Mouse (Mus musculus) midbrain, embryonic 10.5 days (tissue): Measurements from ENCODE around the gene Fam208b. TPM values are rescaled to one million over a fixed set of nuclear protein-coding genes. Genes with fewer than 3 reads are reported as not detected.
"Not testable (repeated sequence)": the region's sequence is repeated elsewhere in the genome, so short reads cannot be mapped to it uniquely, and the experiment has no call there.

Source experiments
- DNase-seq: peaks from one replicate; pipeline ENCODE4 v3.0.0-alpha.2; 2017; ENCODE audit warnings: low spot score
- H3K27ac ChIP-seq: fragments of 300-500 bp; sonication (generic); replicated peaks from 2 replicates; pipeline ENCODE4 v1.5.1; 2016; ENCODE audit warnings: mild to moderate bottlenecking
- H3K27me3 ChIP-seq: fragments of 300-500 bp; sonication (generic); 2 replicates; pipeline ENCODE4 v1.6.1; 2016; ENCODE audit warnings: low read depth, mild to moderate bottlenecking; ENCODE audit not compliant: poor library complexity, severe bottlenecking
- H3K36me3 ChIP-seq: fragments of 300-500 bp; sonication (generic); 2 replicates; pipeline ENCODE4 v1.6.1; 2016; ENCODE audit warnings: mild to moderate bottlenecking, moderate library complexity
- H3K4me1 ChIP-seq: fragments of 300-500 bp; sonication (generic); 2 replicates; pipeline ENCODE4 v1.6.1; 2016
- H3K4me3 ChIP-seq: fragments of 300-500 bp; sonication (generic); 2 replicates; pipeline ENCODE4 v1.5.1; 2016; ENCODE audit warnings: mild to moderate bottlenecking, moderate library complexity
- H3K9me3 ChIP-seq: fragments of 300-500 bp; sonication (generic); replicated peaks from 2 replicates; pipeline ENCODE4 v1.6.1; 2016; ENCODE audit warnings: mild to moderate bottlenecking
- WGBS: fragments of 180-500 bp; shearing (Covaris S2); methylation state at CpG from one replicate; pipeline ENCODE4 v1.1.7; 2016; 5-methylcytosine and 5-hydroxymethylcytosine counted together
- polyA plus RNA-seq: library from polyadenylated mRNA; unstranded; fragments of >200 nt; fragmentation: Nextera tagmentation; extraction: Ambion mirVana; gene quantifications from 2 replicates; pipeline ENCODE4 v1.2.1, GENCODE M21; 2016

Gene Fam208b
- polyA plus RNA-seq, 1 experiment from 2014 or later = 16.9 TPM

- no peak overlapping the region for H3K4me3 ChIP-seq
- WGBS = 95% methylated on average over 5 of the region's 5 CpGs
These were observed 66.0 kb downstream of the Fam208b start for GRCm38 (mm10) chr13:3544925-3545324.

DNA sequence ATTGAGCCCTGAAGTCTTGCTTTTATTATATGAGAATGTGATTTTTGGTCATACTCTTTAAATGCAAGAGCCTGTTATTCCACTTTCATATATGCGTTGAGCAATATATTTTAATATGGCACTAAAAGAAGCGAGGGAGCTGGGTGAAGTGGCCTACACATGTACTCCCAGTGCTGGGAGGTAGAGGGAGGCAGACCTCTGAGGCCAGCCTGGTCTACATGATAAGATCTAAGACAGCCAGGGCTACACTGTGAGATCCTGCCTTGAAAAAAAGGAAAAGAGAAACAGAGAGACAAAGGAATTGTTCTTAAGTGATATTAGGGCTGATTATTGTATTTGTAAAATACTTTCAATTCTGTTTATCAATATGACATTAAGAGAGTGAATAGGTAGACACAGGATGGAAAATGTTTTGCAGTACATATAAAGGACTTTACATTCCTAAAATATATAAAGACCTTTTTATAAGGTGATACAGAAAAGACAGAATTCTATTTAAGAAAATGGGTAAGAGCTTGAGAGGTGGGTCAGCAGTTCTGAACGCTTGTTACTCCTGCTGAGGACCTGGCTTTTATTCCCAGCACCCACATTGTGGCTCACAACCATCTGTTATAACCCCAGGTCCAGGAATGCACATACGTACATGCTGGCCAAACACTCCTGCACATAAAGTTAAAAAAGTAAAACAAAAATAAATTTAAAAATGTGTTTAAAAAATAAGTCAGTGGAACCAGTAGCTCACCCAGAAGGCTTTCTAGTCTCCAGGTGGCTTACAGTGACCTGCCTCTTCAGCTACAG lies 66.6 kb downstream of the Fam208b start:
- no peaks in the 10 kb centered on the region for H3K27me3 ChIP-seq
- H3K9me3 ChIP-seq = no peaks in the 10 kb centered on the region
- WGBS = 94% methylated on average over 4 of the region's 4 CpGs
- no peak overlapping the region for H3K27ac ChIP-seq
- peaks cover 38% of the 10 kb centered on the region for H3K36me3 ChIP-seq
- DNase-seq = no peak
- H3K4me3 ChIP-seq = no peak overlapping the region
- H3K4me1 ChIP-seq = peaks cover 23% of the 10 kb centered on the region

More at GRCm38 (mm10) chr13:3544925-3545324, 66.0 kb downstream of the Fam208b start:
- Histone ChIP-seq H3K9me3 (no peaks in the 10 kb centered on the region), H3K36me3 (peaks cover 44% of the 10 kb centered on the region), H3K4me1 (peaks cover 17% of the 10 kb centered on the region), H3K27ac (no peak overlapping the region), H3K27me3 (no peaks in the 10 kb centered on the region)
- no peak for DNase-seq

GRCm38 (mm10) chr13:3541159-3541782 lies 69.6 kb downstream of the Fam208b start:
- Histone ChIP-seq H3K27me3 (no peaks in the 10 kb centered on the region), H3K4me1 (peaks cover 34% of the 10 kb centered on the region), H3K4me3 (peak overlapping the region; percentile 97), H3K9me3 (peaks cover 5% of the 10 kb centered on the region; the same call in 1 of the 2 replicates), H3K27ac (no peak overlapping the region; the same call in 1 of the 2 replicates), H3K36me3 (peaks cover 17% of the 10 kb centered on the region)
- DNase-seq = no peak
- WGBS = 87% methylated on average over 2 of the region's 2 CpGs

GRCm38 (mm10) chr13:3540166-3540565 lies 70.7 kb downstream of the Fam208b start:
- peaks cover 8% of the 10 kb centered on the region for H3K36me3 ChIP-seq
- H3K4me1 ChIP-seq = peaks cover 34% of the 10 kb centered on the region
- peak overlapping the region; percentile 97 for H3K4me3 ChIP-seq
- DNase-seq = no peak
- no peaks in the 10 kb centered on the region for H3K27me3 ChIP-seq
- WGBS = 58% methylated on average over 2 of the region's 2 CpGs
- H3K9me3 ChIP-seq = peaks cover 6% of the 10 kb centered on the region; the same call in 1 of the 2 replicates
- H3K27ac ChIP-seq = no peak overlapping the region

DNA sequence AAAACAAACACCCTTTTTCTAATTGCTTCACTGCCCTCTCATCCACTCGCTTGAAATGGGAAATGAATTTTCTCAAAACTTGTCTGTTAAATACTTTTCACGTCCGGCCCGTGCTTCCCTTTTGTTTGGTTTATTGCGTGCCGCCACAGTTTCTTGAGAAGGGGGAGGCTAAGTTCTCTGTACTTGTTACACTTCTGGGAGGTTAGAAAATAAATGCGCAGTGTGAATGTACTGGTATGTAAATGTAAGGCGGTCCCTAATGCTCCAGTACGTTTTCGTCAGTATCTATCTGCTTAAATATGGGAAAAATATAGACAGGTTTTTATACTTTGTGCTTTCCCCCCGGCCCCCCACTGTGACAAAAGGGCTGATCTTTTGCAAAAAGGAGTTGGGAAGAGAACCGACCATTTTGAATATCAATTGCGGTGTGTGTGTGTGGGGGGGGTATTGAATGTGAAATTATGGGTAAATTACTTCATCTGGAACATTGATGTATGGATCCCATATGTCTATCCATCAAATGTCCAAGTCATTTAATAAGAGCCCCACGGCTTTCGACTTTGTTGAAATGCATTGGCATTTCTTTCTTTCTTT lies 71.8 kb downstream of the Fam208b start:
- H3K36me3 ChIP-seq = peaks cover under 1% of the 10 kb centered on the region; the same call in 1 of the 2 replicates
- H3K4me1 ChIP-seq = peaks cover 34% of the 10 kb centered on the region
- H3K9me3 ChIP-seq = peaks cover 6% of the 10 kb centered on the region; the same call in 1 of the 2 replicates
- no peaks in the 10 kb centered on the region for H3K27me3 ChIP-seq
- peak overlapping the region; percentile 98 for H3K27ac ChIP-seq
- H3K4me3 ChIP-seq = peak overlapping the region; percentile 97
- WGBS = 6% methylated on average over 15 of the region's 15 CpGs
- DNase-seq = peak; percentile 28

- WGBS = under 1% methylated on average over 59 of the region's 59 CpGs
- H3K4me3 ChIP-seq = peak overlapping the region; percentile 97
- H3K27ac ChIP-seq = peak overlapping the region; percentile 98
- H3K9me3 ChIP-seq = peaks cover 6% of the 10 kb centered on the region; the same call in 1 of the 2 replicates
- peak; percentile 70 for DNase-seq
- peaks cover 34% of the 10 kb centered on the region for H3K4me1 ChIP-seq
- H3K36me3 ChIP-seq = no peaks in the 10 kb centered on the region; the same call in 1 of the 2 replicates
- H3K27me3 ChIP-seq = no peaks in the 10 kb centered on the region
These were observed 72.5 kb downstream of the Fam208b start for GRCm38 (mm10) chr13:3538223-3538968.

DNA sequence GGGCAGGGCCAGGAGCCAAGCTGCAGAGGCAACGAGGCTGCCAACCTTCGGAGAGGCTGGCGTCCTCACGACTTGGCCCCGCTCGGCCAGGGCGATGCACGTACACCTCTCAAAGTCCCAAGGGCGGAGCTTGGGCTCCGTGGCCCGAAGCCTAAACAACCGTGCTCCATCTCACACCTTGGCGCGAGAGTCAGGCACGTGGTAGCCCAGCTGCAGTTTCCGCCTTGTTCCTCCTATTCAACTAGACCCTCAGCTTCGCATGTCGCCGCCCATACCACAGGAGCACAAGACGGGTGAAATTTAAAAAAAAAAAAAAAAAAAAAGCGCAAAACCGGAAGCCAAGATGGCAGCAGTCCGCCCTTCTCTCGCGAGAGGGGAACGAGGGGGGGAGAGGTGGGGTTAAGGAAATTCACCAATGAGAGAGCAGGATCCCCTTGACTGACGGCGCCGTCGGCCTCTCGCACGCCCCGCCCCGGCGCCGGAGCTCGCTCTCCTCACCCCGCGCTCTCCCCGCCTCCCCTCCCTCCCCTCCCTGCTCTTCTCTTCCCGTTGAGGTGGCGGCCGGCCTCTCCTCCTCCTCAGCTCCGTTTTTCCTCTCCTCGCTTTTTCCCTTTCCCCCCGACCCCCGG lies 73.2 kb downstream of the Fam208b start, which contains the start of gene Gdi2:
Gene Gdi2, plus strand, starts transcription at position 470 of the 629 bp plus-strand sequence.
- no peaks in the 10 kb centered on the region for H3K36me3 ChIP-seq
- H3K4me1 ChIP-seq = peaks cover 34% of the 10 kb centered on the region
- no peaks in the 10 kb centered on the region for H3K27me3 ChIP-seq
- peak; percentile 95 for DNase-seq
- H3K9me3 ChIP-seq = peaks cover 6% of the 10 kb centered on the region; the same call in 1 of the 2 replicates
- peak within 1 kb of the TSS; percentile 97 for H3K4me3 ChIP-seq
- WGBS = under 1% methylated on average over 39 of the region's 47 CpGs
- H3K27ac ChIP-seq = peak within 1 kb of the TSS; percentile 98

DNA sequence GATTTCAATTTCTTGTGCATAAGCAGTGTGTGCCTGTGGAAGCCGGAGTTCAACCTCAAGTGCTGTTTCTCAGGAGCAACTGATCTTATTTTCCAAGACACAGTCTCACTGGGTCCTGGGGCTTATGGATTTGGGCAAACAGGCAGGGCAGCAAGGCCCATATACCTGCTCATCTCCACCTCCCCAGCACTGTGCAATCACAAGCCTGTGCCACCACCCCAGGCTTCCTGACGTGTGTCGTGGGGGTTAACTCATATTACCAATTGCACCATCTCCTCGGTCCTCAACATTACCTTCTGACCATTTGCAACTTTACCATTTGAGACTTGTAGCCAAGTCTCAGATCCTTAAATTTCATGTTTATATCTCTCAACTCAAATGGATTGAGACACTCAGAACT lies 76.8 kb downstream of the Fam208b start:
- H3K36me3 ChIP-seq = no peaks in the 10 kb centered on the region
- H3K27ac ChIP-seq = no peak overlapping the region
- no peaks in the 10 kb centered on the region for H3K27me3 ChIP-seq
- H3K9me3 ChIP-seq = peaks cover 11% of the 10 kb centered on the region; the same call in 1 of the 2 replicates
- H3K4me1 ChIP-seq = peaks cover 12% of the 10 kb centered on the region
- H3K4me3 ChIP-seq = no peak overlapping the region
- DNase-seq = no peak
- WGBS = 92% methylated on average over 4 of the region's 4 CpGs

DNA sequence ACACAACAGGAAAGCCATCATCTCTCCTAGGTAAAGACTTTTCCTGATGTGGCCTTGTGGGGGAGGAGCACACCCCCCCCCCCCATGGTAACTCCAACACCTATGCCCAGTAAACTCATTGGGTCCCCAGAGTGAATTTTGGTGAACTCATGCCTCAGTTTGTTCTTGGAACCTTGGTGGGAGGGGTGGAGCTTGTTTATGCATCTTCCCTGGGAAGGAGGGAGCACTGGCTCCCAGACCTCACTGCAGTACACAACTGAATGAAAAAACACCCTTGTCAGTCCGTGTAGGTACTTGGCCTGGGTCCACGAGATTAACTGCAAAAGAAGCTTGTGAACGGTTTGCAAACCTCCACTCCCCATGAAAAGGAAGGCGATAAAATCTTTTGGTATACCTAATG lies 78.5 kb downstream of the Fam208b start:
- Histone ChIP-seq H3K36me3 (no peaks in the 10 kb centered on the region), H3K27me3 (no peaks in the 10 kb centered on the region), H3K9me3 (peaks cover 11% of the 10 kb centered on the region; the same call in 1 of the 2 replicates), H3K27ac (no peak overlapping the region), H3K4me3 (no peak overlapping the region), H3K4me1 (peaks cover 11% of the 10 kb centered on the region)
- DNase-seq = no peak
- 75% methylated on average over 4 of the region's 4 CpGs for WGBS

DNA sequence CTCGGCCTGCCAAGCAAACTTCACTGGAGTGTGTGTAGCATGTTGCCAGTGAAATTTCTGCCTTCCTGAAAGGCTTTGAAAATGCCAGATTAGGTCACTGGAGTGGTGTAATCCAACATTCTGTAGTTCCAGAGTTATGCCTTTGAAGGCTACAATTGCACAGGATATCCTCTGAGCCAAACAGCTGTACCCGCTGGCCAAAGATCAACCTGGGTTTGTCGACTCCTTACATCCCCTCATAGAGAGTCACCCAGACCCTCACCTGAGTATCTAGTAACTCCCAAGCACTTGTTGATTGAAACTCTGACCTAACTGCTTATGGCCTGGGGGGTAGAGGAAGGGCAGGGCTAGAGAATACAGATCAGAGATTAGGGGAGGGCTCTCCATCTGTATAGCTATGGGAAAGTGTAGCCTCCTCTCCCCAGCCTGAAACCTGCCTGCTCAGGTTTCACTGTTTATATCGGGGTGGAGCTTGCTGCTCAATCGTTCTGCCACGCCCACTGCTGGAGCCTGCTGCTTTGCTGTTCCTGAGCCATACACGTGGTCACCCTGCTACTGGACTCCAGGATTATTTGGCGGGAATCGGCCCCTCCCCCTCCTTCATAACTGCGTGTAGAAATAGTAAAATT lies 79.1 kb downstream of the Fam208b start:
- DNase-seq = no peak
- no peak overlapping the region for H3K27ac ChIP-seq
- WGBS = 72% methylated on average over 10 of the region's 10 CpGs
- H3K9me3 ChIP-seq = peaks cover 11% of the 10 kb centered on the region; the same call in 1 of the 2 replicates
- H3K27me3 ChIP-seq = no peaks in the 10 kb centered on the region
- H3K36me3 ChIP-seq = no peaks in the 10 kb centered on the region
- H3K4me3 ChIP-seq = no peak overlapping the region
- peaks cover 5% of the 10 kb centered on the region for H3K4me1 ChIP-seq

DNA sequence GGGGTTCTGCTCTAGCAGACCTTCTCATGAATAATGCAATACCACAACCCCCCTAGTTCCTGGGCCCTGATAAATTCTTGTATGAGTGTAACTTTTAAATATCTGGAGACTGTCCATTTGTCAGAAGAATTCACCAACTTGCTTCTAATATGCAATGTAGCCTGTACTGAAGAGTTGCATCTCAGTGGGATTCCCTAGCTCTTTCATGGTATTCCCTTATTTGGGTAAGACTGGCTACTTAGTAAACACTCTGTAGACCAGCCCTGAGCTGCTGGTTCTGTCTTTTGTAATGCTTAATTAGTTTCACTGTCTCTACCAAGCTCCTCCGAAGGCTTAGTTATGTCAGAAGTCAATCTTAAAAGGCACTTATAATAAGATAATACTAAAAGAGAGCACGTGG lies 79.7 kb downstream of the Fam208b start:
- DNase-seq, H3K27me3 ChIP-seq, H3K9me3 ChIP-seq, H3K36me3 ChIP-seq, H3K27ac ChIP-seq, H3K4me3 ChIP-seq, H3K4me1 ChIP-seq: not testable (repeated sequence)
- WGBS = 67% methylated on average over 2 of the region's 2 CpGs
